Mouse (Mus musculus) layer of hippocampus, adult 9-11 months (tissue): ENCODE measurements at regions not wholly inside any gene's neighbourhood (a gene's known extent, or its start where the extent isn't known, plus 50 kb on each side); places are given as distances from the start of the nearest gene placed in this dataset.
"Not testable (repeated sequence)": the region's sequence is repeated elsewhere in the genome, so short reads cannot be mapped to it uniquely, and the experiment has no call there.

Source experiments
- DNase-seq: peaks from one replicate; pipeline ENCODE4 v3.0.0; 2022

- DNase-seq, result peak; percentile 38
Observed at GRCm38 (mm10) chr2:107117564-107117963, 58.1 kb upstream of the Fshb start.

DNA sequence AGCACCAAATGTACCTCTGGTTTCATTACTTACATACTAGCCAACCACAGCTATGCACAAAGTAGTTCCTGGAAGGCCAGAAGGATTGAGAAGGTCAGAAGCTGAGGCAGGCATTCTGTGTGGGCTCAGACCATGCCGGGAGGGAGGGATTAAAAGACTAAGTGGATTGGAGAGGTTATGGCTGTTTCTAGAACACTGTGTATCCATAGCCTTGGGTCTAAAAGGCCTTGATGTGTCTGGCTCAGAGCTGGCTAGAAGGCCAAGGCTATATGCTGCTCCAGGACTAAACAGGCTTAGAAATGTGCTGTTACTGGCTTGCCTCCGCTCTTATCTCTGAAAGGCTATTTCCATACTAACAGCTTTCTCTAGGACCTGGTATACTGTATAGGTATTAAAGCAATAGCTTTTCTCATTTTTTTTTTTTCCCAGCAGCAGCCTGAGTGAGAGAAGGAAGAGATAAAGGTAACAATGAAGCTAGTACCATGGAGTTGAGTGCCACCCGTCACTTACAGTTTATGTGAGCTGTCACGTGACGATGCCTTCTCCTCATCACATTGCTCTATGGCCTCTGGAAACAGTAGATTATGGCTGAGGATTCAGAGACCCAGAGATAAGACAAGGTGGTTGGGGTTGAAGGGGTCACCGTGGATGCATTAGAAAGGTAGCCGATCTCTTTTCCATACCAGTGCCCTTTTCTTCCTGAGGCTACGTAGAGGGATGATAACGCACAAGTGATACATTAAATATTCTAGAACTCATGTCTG is 59.4 kb upstream of the Fshb start:
- DNase-seq, result no peak

GRCm38 (mm10) chr2:107119697-107120096 is 60.2 kb upstream of the Fshb start:
- DNase-seq, result no peak

DNA sequence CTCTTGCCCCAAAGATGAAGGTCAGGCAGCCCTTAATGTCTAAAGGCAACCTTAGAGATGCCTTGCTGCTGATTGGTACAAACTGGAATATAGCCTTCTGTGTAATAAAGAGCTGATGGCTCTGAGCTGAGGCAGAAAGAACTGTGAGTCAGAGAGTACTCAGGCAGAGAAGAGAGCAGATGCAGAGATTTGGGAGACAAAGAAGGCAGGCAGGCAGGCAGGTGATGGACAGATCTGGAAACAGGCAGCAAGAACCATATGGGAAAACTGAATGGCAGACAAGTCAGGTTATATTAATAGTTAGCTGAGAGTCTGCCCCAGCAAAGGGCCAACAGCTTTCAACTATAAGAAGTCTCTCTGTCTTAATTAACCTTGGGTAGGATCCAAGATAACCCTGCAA is 73.7 kb upstream of the Fshb start:
- no peak for DNase-seq

DNA sequence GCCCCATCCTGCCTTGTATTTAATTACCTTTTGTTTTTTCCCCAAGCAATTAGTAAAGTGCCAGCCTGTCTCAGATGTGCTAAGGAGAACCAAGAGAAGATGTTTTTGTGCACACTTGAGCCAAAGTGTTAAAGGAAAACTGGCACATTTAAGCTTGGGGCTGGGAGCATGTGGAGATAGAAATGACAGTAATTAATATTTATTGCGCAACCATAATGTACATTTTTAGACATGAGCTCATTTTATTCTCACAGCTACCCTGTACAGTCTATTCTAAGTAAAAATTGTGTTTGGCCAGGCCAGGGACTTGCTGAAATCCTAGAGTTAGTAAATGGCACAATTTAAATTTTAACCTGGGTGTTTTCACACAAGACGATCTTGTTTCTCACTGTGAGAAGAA is 89.9 kb upstream of the Fshb start:
- DNase-seq, result no peak

GRCm38 (mm10) chr2:107149851-107150250 is 90.4 kb upstream of the Fshb start:
- no peak for DNase-seq

DNA sequence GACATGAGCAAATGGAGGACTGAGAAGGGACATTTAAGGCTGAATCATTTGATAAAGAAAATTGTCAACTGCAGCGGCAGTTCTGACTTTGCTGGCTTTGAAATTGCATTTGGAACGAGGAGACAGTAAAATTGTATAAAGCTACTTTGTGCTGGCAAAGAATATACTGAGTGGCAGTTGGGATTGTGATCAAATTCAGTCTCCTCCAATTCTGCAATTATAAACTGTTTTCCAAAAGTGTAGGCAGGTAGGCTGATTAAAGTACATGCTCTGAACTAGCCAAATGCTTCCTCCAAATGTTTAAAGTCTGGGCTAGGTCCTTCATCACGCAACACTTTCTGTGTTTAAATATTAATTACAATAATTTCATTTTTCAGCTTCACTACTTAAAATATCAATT is 90.9 kb upstream of the Fshb start:
- DNase-seq, result peak; percentile 35

DNA sequence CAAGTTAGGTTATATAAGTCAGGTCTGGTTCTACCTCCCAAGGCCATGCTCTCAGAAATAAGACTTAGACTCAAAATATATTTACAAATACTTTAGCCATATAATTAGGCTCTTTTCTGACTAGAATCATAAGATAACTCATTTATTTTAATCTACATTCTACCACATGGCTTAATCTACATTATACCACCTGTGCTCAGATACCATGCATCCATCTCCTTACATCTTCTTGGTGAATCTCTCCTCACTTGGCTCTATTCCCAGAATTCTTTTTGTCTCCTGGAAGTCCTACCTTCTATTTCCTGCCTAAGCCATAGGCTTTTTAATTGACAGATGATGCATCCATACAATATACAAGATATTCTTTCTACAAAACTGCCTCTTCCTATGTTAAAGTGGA is 92.4 kb upstream of the Fshb start:
- DNase-seq, result no peak

DNA sequence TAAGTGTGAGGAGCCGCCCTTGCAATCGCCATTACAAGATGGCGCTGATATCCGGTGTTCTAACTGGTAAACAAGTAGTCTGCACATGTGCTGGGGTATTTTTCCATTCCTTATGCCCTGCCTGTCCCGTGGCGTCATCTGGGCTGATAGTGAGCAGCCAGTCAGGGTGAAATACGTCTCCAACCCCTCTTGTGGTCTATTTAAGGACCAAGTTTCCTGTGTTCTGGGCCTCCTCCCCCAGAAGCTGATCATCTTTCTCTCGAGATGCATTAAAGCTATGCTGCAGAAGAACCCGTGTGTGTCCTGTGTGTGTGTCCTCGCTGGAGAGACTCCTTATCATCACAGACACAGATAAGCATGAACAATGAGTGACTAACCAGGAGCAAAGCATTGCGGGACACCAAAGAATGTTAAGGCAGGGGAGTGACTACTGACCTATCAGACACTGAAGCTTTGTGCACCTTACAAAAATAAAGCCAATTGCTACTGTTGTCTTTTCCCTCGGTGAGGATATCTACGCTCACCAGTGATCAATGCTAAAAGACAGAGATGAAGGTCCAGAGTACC is 99.5 kb upstream of the Fshb start:
- not testable (repeated sequence) for DNase-seq

DNA sequence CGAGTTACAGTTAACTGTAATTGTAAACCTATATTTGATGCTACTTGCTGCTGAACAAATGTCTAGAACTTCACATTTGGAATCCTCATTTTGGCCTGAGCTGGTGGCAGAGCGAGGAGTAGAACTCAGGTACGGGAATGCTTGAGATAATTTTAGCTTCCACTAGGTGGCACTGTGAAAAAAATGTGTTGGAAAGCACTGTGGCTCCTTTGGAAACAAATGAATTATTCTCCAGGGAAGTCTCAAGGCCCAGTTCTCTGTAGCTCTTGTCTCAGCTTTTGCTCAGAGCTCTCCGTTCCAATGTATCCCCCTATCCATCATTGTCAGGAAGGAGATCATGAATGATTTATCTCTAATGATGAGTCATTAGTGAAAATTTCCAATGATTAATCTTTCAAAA is 114.7 kb upstream of the Kcna4 start:
- no peak for DNase-seq

DNA sequence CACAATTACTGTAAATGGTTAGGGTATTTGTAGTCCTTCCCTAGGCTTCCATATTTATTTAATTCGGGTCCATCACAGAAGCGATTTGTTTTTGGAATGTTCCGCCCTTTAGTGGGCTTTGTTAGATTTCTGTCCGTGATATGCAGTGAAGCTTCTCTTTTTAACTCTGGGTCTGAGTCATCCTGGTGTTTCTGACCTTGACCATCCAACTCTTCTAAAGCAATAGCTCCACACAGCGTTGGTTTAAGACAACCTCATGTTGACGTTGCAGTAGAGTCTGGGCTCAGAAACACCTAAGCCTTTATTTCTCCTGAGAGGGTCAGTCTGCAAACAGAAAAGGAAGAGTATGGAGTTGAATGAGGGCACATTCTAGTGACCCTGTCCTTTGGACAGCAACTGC is 107.4 kb upstream of the Kcna4 start:
- DNase-seq, result no peak

DNA sequence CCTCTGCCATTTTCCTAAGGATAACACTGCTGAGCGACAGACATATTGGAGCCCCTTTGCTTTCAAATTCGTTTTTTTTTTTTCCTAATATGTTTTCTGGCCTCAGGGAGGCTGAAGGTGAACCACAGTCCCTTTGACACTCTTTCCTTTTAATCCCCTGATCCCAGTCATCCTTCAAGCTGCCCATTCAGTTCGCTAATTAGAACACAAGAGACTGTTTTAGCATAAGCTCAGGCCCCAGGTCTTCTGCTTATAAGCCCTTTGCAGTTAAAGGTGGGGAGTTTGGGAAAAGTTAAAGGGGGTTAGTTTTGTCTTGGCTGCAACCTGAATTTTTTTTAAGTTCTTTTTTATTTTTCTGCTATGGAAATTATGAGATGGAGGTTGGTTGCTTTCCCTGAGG is 105.6 kb upstream of the Kcna4 start:
- DNase-seq, result no peak

GRCm38 (mm10) chr2:107201856-107202473 is 88.5 kb upstream of the Kcna4 start:
- no peak for DNase-seq

- peak; percentile 28 for DNase-seq
Observed at GRCm38 (mm10) chr2:107202474-107202858, 88.0 kb upstream of the Kcna4 start.

- no peak for DNase-seq
Observed at GRCm38 (mm10) chr2:107221544-107221943, 68.9 kb upstream of the Kcna4 start.

DNA sequence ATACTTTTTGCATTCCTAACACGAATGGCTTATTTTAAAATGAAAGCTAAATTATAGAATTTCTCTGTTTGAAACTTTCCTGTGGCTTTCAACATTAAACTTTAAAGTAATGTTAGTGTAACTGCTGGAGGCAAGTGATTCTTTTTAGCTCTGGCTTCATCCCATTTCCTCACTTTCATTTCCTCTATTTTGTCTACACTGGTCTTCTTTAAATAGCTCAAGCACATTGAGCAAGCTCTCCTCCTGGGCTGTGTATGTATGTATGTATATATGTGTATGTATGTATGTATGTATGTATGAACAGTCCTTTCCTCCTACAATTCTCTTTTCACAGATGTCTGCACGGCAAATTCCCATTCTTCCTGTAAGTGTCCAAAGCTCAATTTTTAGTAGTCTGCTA is 65.8 kb upstream of the Kcna4 start:
- DNase-seq, result no peak

DNA sequence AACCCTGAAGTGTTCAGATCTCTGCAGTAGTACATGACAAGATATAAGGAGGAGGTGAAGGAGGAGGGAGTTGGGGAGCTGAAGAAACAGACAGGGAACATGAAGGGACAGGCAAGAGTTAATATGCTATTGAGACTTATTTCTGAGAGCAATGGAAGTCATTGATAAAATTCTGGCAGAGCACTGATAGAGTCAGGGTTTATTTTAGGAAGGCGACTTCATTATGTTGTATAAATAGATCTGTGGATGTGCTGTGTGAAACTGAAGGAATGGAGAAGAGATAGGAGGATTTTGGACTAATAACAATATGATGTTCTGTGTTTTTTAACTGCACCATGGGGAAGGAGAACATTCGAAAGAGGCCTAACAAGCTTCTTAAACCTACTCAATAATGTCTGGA is 63.0 kb upstream of the Kcna4 start:
- DNase-seq, result no peak

GRCm38 (mm10) chr2:107228287-107228686 is 62.2 kb upstream of the Kcna4 start:
- no peak for DNase-seq

DNA sequence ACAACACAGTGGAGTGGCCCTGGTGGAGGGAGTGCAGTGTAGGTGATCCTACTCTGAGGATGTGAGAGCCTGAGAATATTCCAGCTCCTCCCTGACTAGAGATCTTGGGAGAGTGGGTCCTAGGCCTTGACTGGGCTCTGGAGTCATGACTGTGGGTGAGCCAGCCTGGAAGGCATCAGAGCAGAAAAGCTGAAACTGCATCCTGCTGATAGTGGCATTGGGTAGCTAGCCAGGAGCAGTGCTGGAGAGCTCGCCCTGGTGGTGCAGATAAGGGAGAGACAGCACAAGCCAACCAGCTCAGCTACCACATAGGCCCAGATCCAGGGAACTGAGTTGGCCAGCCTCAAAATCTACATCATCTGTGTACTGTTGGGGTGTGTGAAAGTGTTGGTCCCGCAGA is 58.8 kb upstream of the Kcna4 start:
- no peak for DNase-seq

DNA sequence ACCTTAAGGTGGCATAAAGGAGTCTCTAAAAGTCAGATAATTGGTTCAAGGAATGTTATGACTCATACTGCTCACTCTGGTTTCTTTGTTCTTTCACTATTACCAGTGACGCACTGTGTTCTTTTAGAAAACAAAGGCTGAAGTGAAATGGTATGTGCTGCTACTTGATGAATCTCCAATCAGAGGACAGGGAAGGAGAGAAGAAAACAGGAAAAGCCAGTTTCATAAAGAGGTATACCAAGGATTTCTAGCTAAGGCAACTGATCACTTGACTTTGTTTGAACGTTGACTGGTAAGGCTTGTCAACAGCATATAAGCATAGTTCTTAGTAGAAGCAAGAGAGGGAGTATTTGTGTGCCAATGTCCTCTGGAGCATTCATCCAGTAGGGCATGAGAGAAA is 57.6 kb upstream of the Kcna4 start:
- no peak for DNase-seq
